Mouse (Mus musculus): ENCODE results near the gene Dcxr.

DNA sequence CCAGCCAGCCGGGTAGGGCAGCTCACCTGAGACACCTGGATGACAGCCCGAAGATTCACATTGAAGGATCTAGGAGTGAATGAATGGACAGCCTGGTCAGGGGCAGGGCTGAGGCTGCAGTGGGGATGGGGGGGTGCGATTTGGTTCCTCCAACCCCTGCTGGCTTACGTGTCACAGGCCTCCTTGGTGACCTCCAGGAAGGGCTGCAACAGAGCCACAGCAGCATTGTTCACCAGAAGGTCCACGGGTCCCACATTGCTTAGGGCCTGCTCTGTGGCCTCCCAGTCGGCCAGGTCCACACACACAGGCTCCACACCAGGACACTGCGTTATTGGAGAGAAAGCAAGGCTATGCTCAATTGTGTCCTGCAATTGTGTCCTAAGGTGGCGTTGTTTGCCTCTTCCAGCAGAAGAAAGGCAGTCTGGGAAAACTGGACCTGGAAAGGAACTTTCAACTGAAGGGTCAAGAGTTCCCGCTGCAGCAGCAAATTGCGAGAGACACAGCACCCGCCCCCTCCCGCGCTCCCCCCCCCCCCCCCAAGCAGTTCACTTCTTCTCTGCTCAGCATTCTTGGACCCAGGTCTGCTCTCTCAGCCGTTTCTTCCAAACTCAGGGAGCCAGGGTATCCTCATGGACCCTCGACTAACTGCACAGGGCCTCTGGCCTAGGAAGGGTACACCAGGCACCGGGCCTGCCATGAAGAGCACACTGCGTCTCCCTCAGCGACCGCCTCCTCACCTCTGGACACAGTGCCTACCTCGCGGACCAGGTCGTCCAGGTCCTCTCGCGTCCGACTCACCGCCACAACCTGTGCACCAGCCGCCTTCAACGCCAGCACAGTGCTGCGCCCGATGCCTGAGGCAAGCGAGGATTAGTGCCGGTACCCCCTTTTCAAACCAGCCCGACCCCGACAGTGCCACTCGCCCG lies 575 bp downstream of the Dcxr start:
- TF ChIP-seq CTCF (IDR thresholded peaks at IDR 0.05; ENCODE audit: insufficient read depth, low read length): no peak
- TF ChIP-seq POLR2A (IDR thresholded peaks at IDR 0.05; ENCODE audit: borderline replicate concordance, extremely low read depth, low read depth, low read length): peak; percentile 44; the same call in 1 of the 2 replicates

Measured in lung, adult 2 months (tissue).